Mouse (Mus musculus) hindbrain, postnatal 0 days (tissue): ENCODE data around the gene Ehd4. TPM values are rescaled to one million over a fixed set of nuclear protein-coding genes. Genes with fewer than 3 reads are reported as not detected.

Experiments
- ATAC-seq: fragments of 200-750 bp; cut with Nextera tagmentation; 2 replicates; pipeline ENCODE4 v1.8.0; 2017; ENCODE audit warnings: mild to moderate bottlenecking, moderate TSS enrichment, moderate library complexity
- DNase-seq: peaks from one replicate; pipeline ENCODE4 v3.0.0-alpha.2; 2015; ENCODE audit warnings: low spot score
- H3K27ac ChIP-seq: fragments of 300-500 bp; sonication (generic); 2 replicates; pipeline ENCODE4 v1.5.1; 2014; ENCODE audit warnings: mild to moderate bottlenecking
- H3K27me3 ChIP-seq: fragments of 300-500 bp; sonication (generic); 2 replicates; pipeline ENCODE4 v1.6.1; 2014; ENCODE audit warnings: low read length, mixed read lengths; ENCODE audit not compliant: insufficient read depth
- H3K36me3 ChIP-seq: fragments of 300-500 bp; sonication (generic); 2 replicates; pipeline ENCODE4 v1.6.1; 2014; ENCODE audit warnings: low read length, mixed read lengths; ENCODE audit not compliant: insufficient read depth
- H3K4me1 ChIP-seq: fragments of 300-500 bp; sonication (generic); 2 replicates; pipeline ENCODE4 v1.6.1; 2014; ENCODE audit warnings: antibody characterized with exemption, low read length, mixed read lengths; ENCODE audit not compliant: insufficient read depth
- H3K4me2 ChIP-seq: fragments of 300-500 bp; sonication (generic); 2 replicates; pipeline ENCODE4 v1.6.1; 2014; ENCODE audit warnings: low read depth, mild to moderate bottlenecking, low read length, moderate library complexity, mixed read lengths
- H3K4me3 ChIP-seq: fragments of 300-500 bp; sonication (generic); 2 replicates; pipeline ENCODE4 v1.5.1; 2014; ENCODE audit warnings: low read length
- H3K9ac ChIP-seq: fragments of 300-500 bp; sonication (generic); replicated peaks from 2 replicates; pipeline ENCODE4 v1.6.1; 2014; ENCODE audit warnings: mild to moderate bottlenecking, low read length, moderate library complexity, mixed read lengths
- H3K9me3 ChIP-seq: fragments of 300-500 bp; sonication (generic); 2 replicates; pipeline ENCODE4 v1.6.1; 2016; ENCODE audit warnings: low read length, mixed read lengths
- CTCF ChIP-seq: IDR thresholded peaks from 2 replicates; pipeline ENCODE4 v1.5.1; 2016; ENCODE audit warnings: antibody characterized with exemption, control low read depth, low read depth
- WGBS: fragments of 180-500 bp; shearing (Covaris S2); extraction: QIAGEN DNeasy Blood & Tissue Kit; methylation state at CpG from one replicate; pipeline ENCODE4 v1.1.7; 2014; 5-methylcytosine and 5-hydroxymethylcytosine counted together
- polyA plus RNA-seq: library from polyadenylated mRNA; unstranded; fragments of >200 nt; fragmentation: Nextera tagmentation; extraction: Ambion mirVana; gene quantifications from 2 replicates; pipeline ENCODE4 v1.2.1, GENCODE M21; 2015
- total RNA-seq: library from RNA; depleted of rRNA; stranded (reverse); fragments of >200 nt; gene quantifications from 2 replicates; pipeline ENCODE4 v1.2.3, GENCODE M21; 2014

Ehd4 gene
- total and polyA plus RNA-seq, 2 experiments from 2014 or later: 6.3 to 24.6 TPM

DNA sequence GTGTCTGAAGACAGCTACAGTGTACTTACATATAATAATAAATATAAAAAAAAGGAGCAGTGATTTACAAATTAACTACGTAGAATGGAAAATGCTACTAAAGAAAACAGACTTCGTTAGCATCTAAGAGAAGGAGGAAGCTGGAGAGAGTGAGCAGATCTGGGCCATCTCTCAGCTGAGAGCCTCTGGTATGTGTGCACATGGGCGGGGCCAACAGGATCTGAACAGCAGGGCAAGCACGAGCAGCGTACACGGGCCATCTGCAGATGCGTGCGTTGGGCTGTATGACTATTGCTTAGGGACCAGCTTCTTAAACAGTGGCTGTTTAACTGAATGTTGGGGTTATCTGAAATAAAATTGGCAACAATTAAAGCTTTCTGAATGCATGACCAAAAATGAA lies 56.5 kb downstream of the Ehd4 start:
- TF ChIP-seq CTCF: no peak
- H3K9me3 ChIP-seq: no peaks in the 10 kb centered on the region
- DNase-seq (no peak), ATAC-seq (no peak)
- no peaks in the 10 kb centered on the region for H3K36me3 ChIP-seq
- no peaks in the 10 kb centered on the region for H3K4me1 ChIP-seq
- 84% methylated on average over 8 of the region's 8 CpGs for WGBS
- H3K27ac ChIP-seq: no peak overlapping the region
- no peak overlapping the region for H3K4me2 ChIP-seq
- H3K4me3 ChIP-seq: no peak overlapping the region
- no peaks in the 10 kb centered on the region for H3K27me3 ChIP-seq
- H3K9ac ChIP-seq: no peak overlapping the region

GRCm38 (mm10) chr2:120096711-120097110 lies 57.7 kb downstream of the Ehd4 start:
- Histone ChIP-seq H3K27me3 (no peaks in the 10 kb centered on the region), H3K27ac (no peak overlapping the region), H3K36me3 (no peaks in the 10 kb centered on the region), H3K9me3 (no peaks in the 10 kb centered on the region), H3K4me3 (no peak overlapping the region), H3K9ac (no peak overlapping the region), H3K4me1 (no peaks in the 10 kb centered on the region), H3K4me2 (no peak overlapping the region)
- TF ChIP-seq CTCF: no peak
- ATAC-seq: no peak
- DNase-seq: no peak
- 94% methylated on average over 6 of the region's 6 CpGs for WGBS

GRCm38 (mm10) chr2:120096191-120096590 lies 58.2 kb downstream of the Ehd4 start:
- H3K4me1 ChIP-seq: no peaks in the 10 kb centered on the region
- no peak overlapping the region for H3K27ac ChIP-seq
- H3K9me3 ChIP-seq: no peaks in the 10 kb centered on the region
- ATAC-seq (no peak), DNase-seq (no peak)
- no peaks in the 10 kb centered on the region for H3K27me3 ChIP-seq
- 76% methylated on average over 8 of the region's 8 CpGs for WGBS
- no peak overlapping the region for H3K4me2 ChIP-seq
- TF ChIP-seq CTCF: no peak
- no peak overlapping the region for H3K9ac ChIP-seq
- H3K4me3 ChIP-seq: no peak overlapping the region
- no peaks in the 10 kb centered on the region for H3K36me3 ChIP-seq

DNA sequence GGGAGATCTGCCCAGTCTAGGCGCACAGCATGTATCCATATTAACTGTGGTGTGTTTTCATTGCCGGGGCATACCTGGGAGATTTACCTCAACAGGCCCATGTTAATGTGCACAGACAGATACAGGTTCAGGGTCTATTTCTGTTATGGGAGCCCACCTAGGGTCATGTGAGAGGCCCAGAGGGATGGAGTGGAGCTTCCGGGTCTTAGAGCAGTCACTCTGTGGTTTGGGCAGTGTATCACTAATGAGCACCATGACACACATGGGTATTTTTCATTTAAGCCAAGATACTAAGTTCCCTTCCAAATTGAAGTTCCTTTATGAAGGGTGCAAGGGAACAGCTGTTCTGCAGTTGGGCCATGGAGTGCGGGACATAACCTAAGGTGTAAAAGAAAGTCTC lies 59.2 kb downstream of the Ehd4 start:
- Histone ChIP-seq H3K4me3 (no peak overlapping the region), H3K4me2 (no peak overlapping the region), H3K36me3 (no peaks in the 10 kb centered on the region), H3K27ac (no peak overlapping the region), H3K9ac (no peak overlapping the region), H3K9me3 (no peaks in the 10 kb centered on the region), H3K4me1 (no peaks in the 10 kb centered on the region), H3K27me3 (no peaks in the 10 kb centered on the region)
- DNase-seq: no peak
- 95% methylated on average over 4 of the region's 4 CpGs for WGBS
- ATAC-seq: no peak
- no peak for TF ChIP-seq CTCF

- no peaks in the 10 kb centered on the region for H3K9me3 ChIP-seq
- H3K4me3 ChIP-seq: no peak overlapping the region
- H3K9ac ChIP-seq: no peak overlapping the region
- no peak overlapping the region for H3K27ac ChIP-seq
- no peak overlapping the region for H3K4me2 ChIP-seq
- TF ChIP-seq CTCF: peak; percentile 75
- no peaks in the 10 kb centered on the region for H3K27me3 ChIP-seq
- 66% methylated on average over 5 of the region's 5 CpGs for WGBS
- no peaks in the 10 kb centered on the region for H3K36me3 ChIP-seq
- H3K4me1 ChIP-seq: no peaks in the 10 kb centered on the region
- ATAC-seq (peak; percentile 69; the same call in 1 of the 2 replicates), DNase-seq (peak; percentile 64)
These were observed 60.6 kb downstream of the Ehd4 start for GRCm38 (mm10) chr2:120093671-120094430.

GRCm38 (mm10) chr2:120090979-120091378 lies 63.4 kb downstream of the Ehd4 start:
- H3K9me3 ChIP-seq: no peaks in the 10 kb centered on the region
- no peak overlapping the region for H3K4me3 ChIP-seq
- no peaks in the 10 kb centered on the region for H3K27me3 ChIP-seq
- DNase-seq: no peak
- WGBS: 92% methylated on average over 17 of the region's 17 CpGs
- no peaks in the 10 kb centered on the region for H3K36me3 ChIP-seq
- H3K4me2 ChIP-seq: no peak overlapping the region
- TF ChIP-seq CTCF: no peak
- no peak for ATAC-seq
- no peak overlapping the region for H3K9ac ChIP-seq
- H3K27ac ChIP-seq: no peak overlapping the region
- H3K4me1 ChIP-seq: no peaks in the 10 kb centered on the region

DNA sequence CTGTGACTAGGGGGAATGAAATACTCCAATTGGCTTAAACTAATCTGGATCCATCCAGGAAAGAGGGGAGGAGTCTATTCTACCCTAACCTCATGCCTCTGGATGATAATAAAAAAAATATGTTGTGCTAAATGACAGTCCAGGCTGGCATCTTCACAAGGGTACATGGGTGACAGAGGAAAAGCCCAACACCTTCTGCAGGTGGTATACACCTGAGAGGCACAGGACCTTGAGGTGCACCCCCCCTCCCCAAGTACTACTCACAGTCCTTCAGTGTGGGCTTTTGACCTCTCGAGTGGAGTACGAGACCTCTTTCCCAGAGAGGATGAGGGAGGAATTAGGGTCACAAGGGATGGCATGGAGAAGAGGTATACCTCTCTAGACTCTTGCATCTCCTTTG lies 66.5 kb downstream of the Ehd4 start:
- H3K27me3 ChIP-seq: no peaks in the 10 kb centered on the region
- H3K36me3 ChIP-seq: no peaks in the 10 kb centered on the region
- no peak overlapping the region for H3K4me2 ChIP-seq
- TF ChIP-seq CTCF: no peak
- no peak overlapping the region for H3K4me3 ChIP-seq
- no peak overlapping the region for H3K9ac ChIP-seq
- DNase-seq: no peak
- no peaks in the 10 kb centered on the region for H3K9me3 ChIP-seq
- 91% methylated on average over 2 of the region's 2 CpGs for WGBS
- H3K27ac ChIP-seq: no peak overlapping the region
- H3K4me1 ChIP-seq: no peaks in the 10 kb centered on the region
- ATAC-seq: no peak
